Mouse (Mus musculus) lung, embryonic 15.5 days (tissue): ENCODE results near the gene Uty. TPM values are rescaled to one million over a fixed set of nuclear protein-coding genes. Genes with fewer than 3 reads are reported as not detected.

Source experiments
- ATAC-seq: fragments of 200-750 bp; cut with Nextera tagmentation; 2 replicates; pipeline ENCODE4 v1.8.0; 2017; ENCODE audit warnings: moderate number of reproducible peaks, borderline replicate concordance; ENCODE audit not compliant: low FRiP score, low TSS enrichment; ENCODE audit errors: extremely low read depth
- H3K27ac ChIP-seq: fragments of 300-500 bp; sonication (generic); 2 replicates; pipeline ENCODE4 v1.5.1; 2015; ENCODE audit warnings: moderate library complexity, mild to moderate bottlenecking, inconsistent platforms
- H3K27me3 ChIP-seq: fragments of 300-500 bp; sonication (generic); 2 replicates; pipeline ENCODE4 v1.6.1; 2015; ENCODE audit warnings: inconsistent platforms
- H3K36me3 ChIP-seq: fragments of 300-500 bp; sonication (generic); 2 replicates; pipeline ENCODE4 v1.6.1; 2015; ENCODE audit warnings: inconsistent platforms
- H3K4me1 ChIP-seq: fragments of 300-500 bp; sonication (generic); 2 replicates; pipeline ENCODE4 v1.6.1; 2015; ENCODE audit warnings: inconsistent platforms
- H3K4me2 ChIP-seq: fragments of 300-500 bp; sonication (generic); 2 replicates; pipeline ENCODE4 v1.6.1; 2015; ENCODE audit warnings: inconsistent platforms, mild to moderate bottlenecking, moderate library complexity
- H3K4me3 ChIP-seq: fragments of 300-500 bp; sonication (generic); 2 replicates; pipeline ENCODE4 v1.5.1; 2015; ENCODE audit warnings: mild to moderate bottlenecking, inconsistent platforms
- H3K9ac ChIP-seq: fragments of 300-500 bp; sonication (generic); 2 replicates; pipeline ENCODE4 v1.6.1; 2015; ENCODE audit warnings: inconsistent platforms
- H3K9me3 ChIP-seq: fragments of 300-500 bp; sonication (generic); 2 replicates; pipeline ENCODE4 v1.6.1; 2016; ENCODE audit warnings: inconsistent platforms
- WGBS: fragments of 180-500 bp; shearing (Covaris S2); methylation state at CpG from one replicate; pipeline ENCODE4 v1.1.7; 2015; 5-methylcytosine and 5-hydroxymethylcytosine counted together
- polyA plus RNA-seq: library from polyadenylated mRNA; unstranded; fragments of >200 nt; fragmentation: Nextera tagmentation; extraction: Ambion mirVana; gene quantifications from 2 replicates; pipeline ENCODE4 v1.2.1, GENCODE M21; 2015

The Uty gene
- 8.3 and 9.2 TPM in 2 replicates for polyA plus RNA-seq

DNA sequence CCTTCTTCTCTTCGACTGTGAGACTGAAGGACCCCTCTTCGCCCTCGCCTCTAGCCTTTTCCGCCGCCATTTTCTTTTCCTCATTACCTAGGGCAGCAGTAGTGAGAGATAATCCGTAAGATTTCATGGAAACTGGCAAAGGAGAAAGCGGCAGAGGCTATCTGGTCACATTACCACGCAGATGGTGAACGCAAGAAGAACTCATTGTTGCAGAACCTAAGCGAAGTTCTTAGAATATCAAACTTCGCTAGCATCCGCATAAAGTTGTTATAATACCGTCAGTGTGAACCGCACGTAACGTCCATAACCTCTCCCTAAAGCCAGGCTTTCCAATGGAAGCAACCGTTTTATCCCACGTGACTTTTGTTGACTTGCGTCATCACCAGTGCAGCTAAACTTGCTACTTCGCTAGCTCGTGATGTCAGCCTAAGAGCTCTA, at the start of gene Uty:
Gene Uty (minus strand): TSS at position 334 of the 438 bp plus-strand sequence.
- peak; percentile 86; the same call in 1 of the 2 replicates for ATAC-seq
- Histone ChIP-seq H3K27me3 (no peaks in the 10 kb centered on the region), H3K9ac (peak within 1 kb of the TSS; percentile 34), H3K27ac (peak within 1 kb of the TSS; percentile 50), H3K4me2 (peak within 1 kb of the TSS; percentile 31; the same call in 1 of the 2 replicates), H3K9me3 (no peaks in the 10 kb centered on the region), H3K36me3 (no peaks in the 10 kb centered on the region), H3K4me1 (no peaks in the 10 kb centered on the region), H3K4me3 (peak within 1 kb of the TSS; percentile 43)
- under 1% methylated on average over 21 of the region's 21 CpGs for WGBS

DNA sequence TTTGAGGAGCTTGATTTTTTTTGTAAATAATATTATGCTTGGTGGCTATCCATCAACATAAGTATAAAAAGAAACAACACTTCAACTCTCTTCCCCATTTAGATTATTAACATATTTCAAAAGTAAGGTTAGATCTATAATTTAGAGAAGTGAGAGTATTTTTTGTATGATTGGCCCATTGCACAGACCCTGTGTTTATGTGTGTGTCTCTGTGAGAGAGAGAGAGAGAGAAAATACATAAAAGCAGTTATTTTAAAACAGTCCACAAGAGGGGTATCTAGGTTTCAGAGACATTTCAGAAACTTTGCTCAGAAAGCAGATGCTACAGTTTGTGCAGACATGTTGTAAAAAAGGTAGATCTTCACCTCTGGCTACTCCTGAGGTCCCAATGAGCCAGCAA, 48.1 kb upstream of the Uty start:
- Histone ChIP-seq H3K27me3 (no peaks in the 10 kb centered on the region), H3K27ac (no peak overlapping the region), H3K9ac (no peak overlapping the region), H3K4me1 (no peaks in the 10 kb centered on the region), H3K9me3 (no peaks in the 10 kb centered on the region), H3K4me2 (no peak overlapping the region), H3K4me3 (no peak overlapping the region), H3K36me3 (no peaks in the 10 kb centered on the region)
- ATAC-seq: no peak

DNA sequence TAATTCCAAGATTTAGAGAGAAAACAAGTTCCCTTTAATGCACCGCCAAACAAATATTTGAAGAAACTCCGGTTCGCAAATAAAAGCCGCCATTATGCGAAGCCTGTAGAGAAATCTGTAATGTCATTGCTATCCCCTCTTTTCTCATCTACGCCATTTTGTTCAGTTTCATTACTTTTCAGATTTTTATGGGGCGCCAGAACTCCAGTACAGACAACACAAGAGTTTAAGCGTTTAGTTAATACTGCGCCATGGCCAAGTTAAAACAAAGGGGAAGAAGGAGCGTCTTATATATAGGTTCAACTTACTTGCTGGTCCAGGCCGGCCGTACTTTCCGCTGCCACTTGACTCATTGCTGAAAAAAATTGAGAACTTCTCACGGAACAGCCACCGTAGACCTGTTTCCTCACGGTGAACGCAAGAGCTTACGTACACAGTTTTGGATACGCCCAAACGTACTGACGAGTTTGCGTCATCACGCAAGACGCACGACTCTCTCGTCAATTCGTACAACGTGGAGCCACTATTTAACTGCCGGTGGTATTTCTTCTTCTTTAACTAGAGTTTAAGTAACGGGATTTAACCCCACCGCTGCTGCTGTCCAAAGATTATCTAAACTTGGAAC, 40.7 kb upstream of the Uty start, which contains the start of gene Ddx3y:
Gene Ddx3y (minus strand): TSS at position 459 of the 625 bp plus-strand sequence.
- H3K27ac ChIP-seq: peak within 1 kb of the TSS; percentile 76
- H3K4me3 ChIP-seq: peak within 1 kb of the TSS; percentile 44
- H3K9me3 ChIP-seq: no peaks in the 10 kb centered on the region
- peak within 1 kb of the TSS; percentile 22; the same call in 1 of the 2 replicates for H3K9ac ChIP-seq
- ATAC-seq: peak; percentile 88; the same call in 1 of the 2 replicates
- H3K36me3 ChIP-seq: no peaks in the 10 kb centered on the region
- no peaks in the 10 kb centered on the region for H3K27me3 ChIP-seq
- no peaks in the 10 kb centered on the region for H3K4me1 ChIP-seq
- WGBS: 1% methylated on average over 29 of the region's 31 CpGs
- H3K4me2 ChIP-seq: peak within 1 kb of the TSS; percentile 34

DNA sequence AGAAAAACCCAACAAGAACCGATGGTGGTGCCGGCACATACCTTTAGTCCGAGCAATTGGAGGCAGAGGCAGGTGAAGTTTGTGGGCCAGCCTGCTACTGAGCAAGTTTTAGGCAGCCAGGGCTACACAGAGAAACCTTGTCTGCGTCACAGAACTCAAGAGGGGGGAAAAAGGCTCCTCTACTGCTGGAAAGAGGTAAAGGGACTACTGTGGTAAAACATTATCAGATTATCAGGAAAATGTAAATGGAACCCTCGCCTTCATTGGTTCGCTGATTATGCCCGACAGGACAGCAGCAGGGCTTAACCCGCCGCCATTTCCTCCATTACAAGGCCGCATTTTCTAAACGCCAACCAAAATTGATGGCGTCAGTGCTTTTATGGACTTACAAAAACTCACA, 40.2 kb upstream of the Uty start:
- Histone ChIP-seq H3K27ac (peak overlapping the region; percentile 76), H3K27me3 (no peaks in the 10 kb centered on the region), H3K4me2 (peak overlapping the region; percentile 34), H3K9me3 (no peaks in the 10 kb centered on the region), H3K4me3 (peak overlapping the region; percentile 44), H3K9ac (peak overlapping the region; percentile 22; the same call in 1 of the 2 replicates), H3K4me1 (no peaks in the 10 kb centered on the region), H3K36me3 (no peaks in the 10 kb centered on the region)
- ATAC-seq: no peak
- WGBS: 9% methylated on average over 12 of the region's 12 CpGs

DNA sequence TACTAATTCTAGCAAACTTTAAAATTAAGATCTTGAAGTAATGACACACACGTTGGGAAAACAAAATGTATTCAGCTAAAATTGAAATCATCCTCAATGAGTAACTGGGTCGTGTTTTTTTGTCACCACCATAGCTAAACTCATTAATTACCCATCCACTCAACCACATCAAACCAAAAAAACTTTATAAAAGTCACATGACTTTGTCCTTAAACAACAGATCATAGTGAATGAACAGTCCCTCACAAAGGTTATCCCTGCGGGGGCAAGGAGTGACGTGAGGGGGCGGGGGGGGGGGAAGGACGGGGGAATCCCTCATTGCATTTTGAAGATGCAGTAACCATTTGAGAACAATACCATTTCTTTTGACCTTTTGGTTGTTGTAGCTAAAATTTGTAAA, 558 bp upstream of the Uty start:
- H3K9ac ChIP-seq: no peak overlapping the region
- no peak for ATAC-seq
- H3K27ac ChIP-seq: no peak overlapping the region
- WGBS: 59% methylated on average over 6 of the region's 6 CpGs
- H3K4me3 ChIP-seq: peak overlapping the region; percentile 43; the same call in 1 of the 2 replicates
- H3K4me2 ChIP-seq: 0 out of 2 replicates have a peak overlapping the region, but pooled peaks have one; percentile 6
- no peaks in the 10 kb centered on the region for H3K27me3 ChIP-seq
- no peaks in the 10 kb centered on the region for H3K36me3 ChIP-seq
- no peaks in the 10 kb centered on the region for H3K4me1 ChIP-seq
- no peaks in the 10 kb centered on the region for H3K9me3 ChIP-seq

DNA sequence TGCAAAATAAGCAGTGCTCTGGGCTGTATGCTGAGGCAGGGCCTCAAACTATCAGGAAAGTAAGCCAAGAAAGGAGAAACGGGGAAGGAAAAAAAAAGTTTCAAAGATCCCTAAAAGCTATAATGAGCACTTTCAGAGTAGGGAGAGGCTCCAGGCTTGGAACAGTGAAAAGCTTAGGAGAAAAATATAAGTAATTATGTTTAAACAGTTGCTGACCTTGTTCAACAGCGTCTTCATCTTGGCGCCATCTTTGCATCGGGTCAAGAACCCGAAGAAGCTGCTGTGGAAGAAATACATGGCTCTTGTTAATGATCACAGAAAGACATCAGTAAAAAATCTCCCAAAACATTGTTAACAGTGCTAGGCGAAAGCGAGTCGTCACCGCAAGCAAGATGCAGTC, 619 bp downstream of the Uty start:
- H3K4me2 ChIP-seq: peak overlapping the region; percentile 31; the same call in 1 of the 2 replicates
- WGBS: 2% methylated on average over 9 of the region's 9 CpGs
- peak overlapping the region; percentile 50 for H3K27ac ChIP-seq
- no peaks in the 10 kb centered on the region for H3K9me3 ChIP-seq
- H3K4me3 ChIP-seq: peak overlapping the region; percentile 43
- ATAC-seq: no peak
- no peaks in the 10 kb centered on the region for H3K4me1 ChIP-seq
- H3K36me3 ChIP-seq: no peaks in the 10 kb centered on the region
- peak overlapping the region; percentile 34 for H3K9ac ChIP-seq
- H3K27me3 ChIP-seq: no peaks in the 10 kb centered on the region

DNA sequence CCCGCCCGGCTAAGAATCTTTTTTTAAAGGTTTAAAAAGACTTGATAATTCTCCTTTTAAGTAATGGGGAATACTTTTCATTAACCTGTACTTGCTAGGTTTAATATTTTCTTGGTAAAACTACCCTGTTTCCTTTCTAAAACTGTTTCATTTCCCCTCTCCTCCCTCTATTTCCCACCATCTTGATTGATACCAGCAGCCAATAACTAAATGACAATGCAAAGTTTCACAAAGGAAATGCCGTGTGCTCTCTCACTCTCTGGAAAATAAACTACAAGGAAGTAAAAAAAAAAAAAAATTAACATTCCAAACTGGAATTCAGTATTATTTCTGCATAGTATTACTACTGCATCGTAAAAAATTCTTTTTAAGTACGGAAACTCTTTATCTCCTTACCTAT, 1.1 kb downstream of the Uty start:
- WGBS: 48% methylated on average over 5 of the region's 5 CpGs
- H3K4me3 ChIP-seq: peak overlapping the region; percentile 43
- H3K9ac ChIP-seq: no peak overlapping the region
- H3K36me3 ChIP-seq: no peaks in the 10 kb centered on the region
- peak overlapping the region; percentile 31 for H3K4me2 ChIP-seq
- H3K27ac ChIP-seq: no peak overlapping the region
- H3K27me3 ChIP-seq: no peaks in the 10 kb centered on the region
- no peaks in the 10 kb centered on the region for H3K4me1 ChIP-seq
- no peaks in the 10 kb centered on the region for H3K9me3 ChIP-seq
- ATAC-seq: no peak

DNA sequence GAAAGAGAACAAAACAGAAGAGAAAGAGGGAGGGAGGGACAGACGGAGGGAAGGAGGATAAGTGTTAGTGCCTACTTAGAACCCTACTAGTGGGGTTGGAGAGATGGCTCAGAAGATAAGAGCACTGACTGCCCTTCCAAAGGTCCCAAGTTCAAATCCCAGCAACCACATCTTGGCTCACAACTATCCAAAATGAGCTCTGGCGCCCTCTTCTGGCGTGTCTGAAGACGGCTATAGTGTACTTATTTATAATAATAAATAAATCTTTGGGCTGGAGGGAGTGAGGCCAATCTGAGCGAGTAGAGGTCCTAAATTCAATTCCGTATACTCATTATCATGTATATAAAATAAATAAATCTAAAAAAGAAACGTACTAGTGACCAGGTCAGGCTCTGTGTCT, 25.6 kb downstream of the Uty start:
- Histone ChIP-seq H3K4me1 (no peaks in the 10 kb centered on the region), H3K9me3 (no peaks in the 10 kb centered on the region), H3K36me3 (no peaks in the 10 kb centered on the region), H3K27me3 (no peaks in the 10 kb centered on the region), H3K9ac (no peak overlapping the region), H3K4me3 (no peak overlapping the region), H3K27ac (no peak overlapping the region), H3K4me2 (no peak overlapping the region)
- 85% methylated on average over 7 of the region's 7 CpGs for WGBS
- ATAC-seq: no peak

DNA sequence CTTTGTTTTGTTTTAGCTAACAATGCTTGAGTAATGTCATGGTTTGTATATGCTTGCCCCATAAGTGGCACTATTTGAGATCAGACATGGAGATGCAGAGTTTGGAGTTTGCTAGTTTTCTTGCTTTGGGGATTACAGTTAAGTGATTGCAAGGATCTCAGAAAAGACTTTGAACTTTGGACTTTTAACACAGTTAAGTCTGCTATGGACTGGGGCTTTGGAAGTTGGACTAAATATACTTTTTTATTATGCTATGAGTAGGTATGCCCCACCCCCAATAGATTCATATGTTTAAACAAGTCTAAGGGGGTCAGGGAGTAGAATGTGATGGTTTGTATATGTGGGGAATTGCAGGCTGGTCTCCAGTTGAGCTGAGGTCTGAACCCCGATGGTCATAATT, 67.1 kb downstream of the Uty start:
- H3K9ac ChIP-seq: no peak overlapping the region
- H3K27ac ChIP-seq: no peak overlapping the region
- no peak overlapping the region for H3K4me2 ChIP-seq
- no peaks in the 10 kb centered on the region for H3K9me3 ChIP-seq
- no peaks in the 10 kb centered on the region for H3K36me3 ChIP-seq
- ATAC-seq: no peak
- H3K4me3 ChIP-seq: no peak overlapping the region
- no peaks in the 10 kb centered on the region for H3K27me3 ChIP-seq
- WGBS: no CpG with 5 or more reads among the region's 1 CpGs
- H3K4me1 ChIP-seq: no peaks in the 10 kb centered on the region

DNA sequence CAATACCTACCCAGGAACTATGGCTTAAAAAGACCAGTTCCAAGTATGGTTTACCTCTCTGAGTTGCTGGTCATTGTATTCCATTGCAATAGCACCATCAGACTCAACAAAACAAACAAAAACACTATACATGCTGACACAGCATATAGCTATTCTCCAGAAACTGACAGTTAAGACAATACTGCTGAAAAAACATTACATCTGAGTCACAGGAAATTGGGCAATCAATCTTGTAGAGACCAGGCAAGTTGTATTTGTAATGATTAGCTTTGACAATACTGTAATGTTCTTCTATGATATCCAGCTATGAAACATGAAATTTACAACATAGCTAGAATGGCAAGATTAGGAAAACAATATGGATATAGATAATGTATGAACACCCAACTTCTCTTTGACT, 82.5 kb downstream of the Uty start:
- Histone ChIP-seq H3K27ac (no peak overlapping the region), H3K4me1 (no peaks in the 10 kb centered on the region), H3K9me3 (no peaks in the 10 kb centered on the region), H3K9ac (no peak overlapping the region), H3K4me2 (no peak overlapping the region), H3K36me3 (no peaks in the 10 kb centered on the region), H3K27me3 (no peaks in the 10 kb centered on the region), H3K4me3 (no peak overlapping the region)
- ATAC-seq: no peak

DNA sequence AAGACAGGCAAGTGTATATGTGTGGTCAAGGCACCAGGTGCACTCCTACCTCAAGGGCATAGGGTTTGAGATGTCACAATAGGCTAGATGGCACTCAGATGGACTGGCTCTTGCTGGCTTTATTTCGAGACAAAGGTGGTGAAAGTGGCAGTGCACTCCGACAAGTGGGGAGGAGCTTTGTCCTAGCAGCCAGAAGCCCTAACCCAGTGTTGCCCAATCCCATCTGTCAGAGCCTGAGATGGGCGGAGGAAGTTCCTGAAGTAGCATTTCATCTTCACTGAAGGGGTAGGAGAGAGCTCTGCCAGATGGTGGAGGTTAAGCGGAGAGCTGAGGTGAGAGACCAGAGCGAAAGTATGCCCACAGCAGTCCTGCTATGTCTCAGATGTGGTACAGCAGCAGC, 129.4 kb downstream of the Uty start:
- no peak for ATAC-seq
- H3K27ac ChIP-seq: no peak overlapping the region
- no peaks in the 10 kb centered on the region for H3K36me3 ChIP-seq
- H3K9me3 ChIP-seq: no peaks in the 10 kb centered on the region
- WGBS: 88% methylated on average over 4 of the region's 5 CpGs
- no peak overlapping the region for H3K4me2 ChIP-seq
- H3K9ac ChIP-seq: no peak overlapping the region
- no peaks in the 10 kb centered on the region for H3K27me3 ChIP-seq
- no peak overlapping the region for H3K4me3 ChIP-seq
- no peaks in the 10 kb centered on the region for H3K4me1 ChIP-seq

DNA sequence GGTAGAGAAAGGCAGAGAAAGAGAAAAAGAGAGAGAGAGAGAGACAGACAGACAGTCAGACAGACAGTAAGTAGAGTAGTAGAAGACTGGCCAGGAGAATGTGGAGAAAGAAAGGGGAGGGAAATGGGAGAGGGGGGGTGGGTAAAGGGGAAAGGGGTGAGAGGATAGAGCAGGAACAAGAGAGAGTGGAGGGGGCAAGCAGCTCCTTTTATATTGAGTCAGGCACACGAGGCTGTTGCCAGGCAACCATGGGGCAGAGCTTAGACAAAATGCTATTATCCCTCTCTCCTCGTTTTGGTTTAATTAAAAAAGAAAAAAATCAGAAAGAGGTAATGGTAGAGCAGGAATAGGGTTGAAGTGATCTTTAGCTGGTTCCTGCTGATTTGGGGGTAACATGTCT, 131.5 kb downstream of the Uty start:
- Histone ChIP-seq H3K27me3 (no peaks in the 10 kb centered on the region), H3K4me1 (no peaks in the 10 kb centered on the region), H3K4me3 (no peak overlapping the region), H3K9ac (no peak overlapping the region), H3K9me3 (no peaks in the 10 kb centered on the region), H3K27ac (no peak overlapping the region), H3K4me2 (no peak overlapping the region), H3K36me3 (no peaks in the 10 kb centered on the region)
- 67% methylated on average over 2 of the region's 2 CpGs for WGBS
- ATAC-seq: no peak
